In genomic region chr17:56275842-56276480, GRCm38 (mm10) we compare ENCODE assay signal across 8 mouse cellular contexts. TPM values are rescaled to one million over a fixed set of nuclear protein-coding genes. Genes with fewer than 3 reads are reported as not detected.
DNase-seq lines count a peak whose midpoint lies in the region; ATAC-seq and TF ChIP-seq lines count a peak whose summit lies in the region.

No protein-coding gene starts in this region.

- no peak for TF ChIP-seq RAD21 in MEL (IDR thresholded peaks at IDR 0.05; ENCODE audit: low read depth, low read length)

- no peaks in the 10 kb centered on the region for H3K27me3 ChIP-seq in MEL (ENCODE audit: control insufficient read depth in 1 of 2, insufficient read depth in 2 of 2, low read length in 2 of 2)
- no peaks in the 10 kb centered on the region for H3K27me3 ChIP-seq in forebrain, embryonic 16.5 days (replicated peaks; ENCODE audit: control insufficient read depth, insufficient read depth, low read length)
- H3K27me3 ChIP-seq in midbrain, embryonic 12.5 days: no peaks in the 10 kb centered on the region

- peaks cover 0 to 2% of the 10 kb centered on the region in 2 experiments; a peak in 2 of 4 replicates for H3K36me3 ChIP-seq in MEL (ENCODE audit: control insufficient read depth in 1 of 2, insufficient read depth in 2 of 2, low read length in 2 of 2)
- H3K36me3 ChIP-seq in forebrain, embryonic 16.5 days (ENCODE audit: control insufficient read depth, insufficient read depth): no peaks in the 10 kb centered on the region
- H3K36me3 ChIP-seq in midbrain, embryonic 12.5 days: peaks cover under 1% of the 10 kb centered on the region; the same call in 1 of the 2 replicates

- peaks cover 5% of the 10 kb centered on the region for H3K79me2 ChIP-seq in MEL (ENCODE audit: control insufficient read depth, insufficient read depth, low read length, poor library complexity)

- intact Hi-C loops in left cerebral cortex, postnatal 14 days (cut with DNase I): no loop called here

- peak; percentile 8; the same call in 1 of the 2 replicates for ATAC-seq in forebrain, embryonic 16.5 days
- ATAC-seq in midbrain, embryonic 12.5 days (ENCODE audit: low FRiP score, low read depth): 0 out of 2 replicates have a peak, but pooled peaks have one; percentile 4

- H3K4me1 ChIP-seq in MEL (ENCODE audit: control insufficient read depth in 1 of 2, insufficient read depth in 2 of 2, low read length in 2 of 2): peaks cover 3 to 9% of the 10 kb centered on the region in 2 experiments; a peak in 2 of 4 replicates
- peaks cover 11% of the 10 kb centered on the region for H3K4me1 ChIP-seq in forebrain, embryonic 16.5 days (replicated peaks; ENCODE audit: control insufficient read depth, insufficient read depth, low read length)
- peaks cover 18% of the 10 kb centered on the region for H3K4me1 ChIP-seq in midbrain, embryonic 12.5 days

- peak overlapping the region; percentile 61 for H3K27ac ChIP-seq in MEL (ENCODE audit: control insufficient read depth, low read depth, low read length)
- H3K27ac ChIP-seq in forebrain, embryonic 16.5 days (ENCODE audit: low read length): no peak overlapping the region
- H3K27ac ChIP-seq in midbrain, embryonic 12.5 days (replicated peaks): peak overlapping the region; percentile 63

- WGBS in forebrain, embryonic 16.5 days: 29% methylated on average over 5 of the region's 5 CpGs
- 28% methylated on average over 5 of the region's 5 CpGs for WGBS in midbrain, embryonic 12.5 days

- H3K4me3 ChIP-seq in MEL (ENCODE audit: control insufficient read depth in 1 of 2, insufficient read depth in 1 of 2, low read depth in 2 of 2, low read length in 2 of 2): peak overlapping the region; percentile 84 to 86
- H3K4me3 ChIP-seq in forebrain, embryonic 16.5 days (replicated peaks; ENCODE audit: low read length): peak overlapping the region; percentile 54
- peak overlapping the region; percentile 44 for H3K4me3 ChIP-seq in midbrain, embryonic 12.5 days

- peak; percentile 42 for DNase-seq in cerebellum, adult 11-12 months
- no peak for DNase-seq in cerebellum, adult 11 months
- DNase-seq in MEL (ENCODE audit: low read depth, low spot score): peak; percentile 55
- DNase-seq in kidney, adult 8-10 months: peak; percentile 75 to 81
- DNase-seq in frontal cortex, postnatal 10 days (ENCODE audit: low spot score in 2 of 2): no peak
- DNase-seq in left cerebral cortex, postnatal 14 days (ENCODE audit: low spot score in 2 of 2): no peak

- no peaks in the 10 kb centered on the region for H3K9me3 ChIP-seq in MEL (replicated peaks; ENCODE audit: insufficient read depth, low read length)
- H3K9me3 ChIP-seq in forebrain, embryonic 16.5 days (ENCODE audit: control insufficient read depth, low read length): no peaks in the 10 kb centered on the region
- no peaks in the 10 kb centered on the region for H3K9me3 ChIP-seq in midbrain, embryonic 12.5 days

- TF ChIP-seq CTCF in MEL (IDR thresholded peaks at IDR 0.05 in 2 of 3, conservative IDR thresholded peaks at IDR 0.05 in 1 of 3; ENCODE audit: control insufficient read depth in 1 of 3, insufficient read depth in 1 of 3, low read depth in 2 of 3, low read length in 3 of 3, poor library complexity in 1 of 3, severe bottlenecking in 1 of 3): no peak

- TF ChIP-seq EP300 in MEL (IDR thresholded peaks at IDR 0.05; ENCODE audit: low read depth in 1 of 2, low read length in 2 of 2): no peak

- H3K9ac ChIP-seq in MEL (ENCODE audit: control insufficient read depth, low read depth, low read length, poor library complexity, severe bottlenecking): peak overlapping the region; percentile 84
- H3K9ac ChIP-seq in forebrain, embryonic 16.5 days (replicated peaks; ENCODE audit: low read depth, low read length): peak overlapping the region; percentile 73
- peak overlapping the region; percentile 54; the same call in 1 of the 2 replicates for H3K9ac ChIP-seq in midbrain, embryonic 12.5 days (replicated peaks)

- TF ChIP-seq POLR2A in MEL (IDR thresholded peaks at IDR 0.05; ENCODE audit: control insufficient read depth in 1 of 2, insufficient read depth in 1 of 2, low read depth in 1 of 2, low read length in 2 of 2, poor library complexity in 1 of 2): no peak

- H3K4me2 ChIP-seq in forebrain, embryonic 16.5 days (ENCODE audit: low read length): peak overlapping the region; percentile 87
- peak overlapping the region; percentile 64 for H3K4me2 ChIP-seq in midbrain, embryonic 12.5 days (replicated peaks)

TF ChIP-seq in MEL, 35 proteins besides CTCF, POLR2A, EP300 and RAD21:
- TF ChIP-seq TAL1 (IDR thresholded peaks at IDR 0.05; ENCODE audit: low read length) (no peak), USF2 (IDR thresholded peaks at IDR 0.05; ENCODE audit: borderline replicate concordance in 1 of 2, insufficient read depth in 1 of 2, low read depth in 1 of 2, low read length in 2 of 2) (no peak), CHD2 (IDR thresholded peaks at IDR 0.05; ENCODE audit: low read length) (no peak), ZNF384 (IDR thresholded peaks at IDR 0.05; ENCODE audit: low read depth, low read length) (peak; percentile 81), POLR2AphosphoS5 (IDR thresholded peaks at IDR 0.05; ENCODE audit: borderline replicate concordance, low read depth, low read length) (no peak), TBP (IDR thresholded peaks at IDR 0.05; ENCODE audit: low read depth, low read length) (peak; percentile 46; the same call in 1 of the 2 replicates), KAT2A (conservative IDR thresholded peaks at IDR 0.05; ENCODE audit: low read depth, low read length) (no peak), SMC3 (IDR thresholded peaks at IDR 0.05; ENCODE audit: low read depth, low read length) (no peak), ETS1 (IDR thresholded peaks at IDR 0.05; ENCODE audit: low read depth, low read length) (no peak), SIN3A (IDR thresholded peaks at IDR 0.05; ENCODE audit: low read length) (no peak), MYC (IDR thresholded peaks at IDR 0.05; ENCODE audit: low read depth, low read length) (no peak), NRF1 (IDR thresholded peaks at IDR 0.05; ENCODE audit: insufficient read depth, low read depth, low read length, poor library complexity, severe bottlenecking) (0 out of 2 replicates have a peak, but pooled peaks have one; percentile 6), CHD1 (IDR thresholded peaks at IDR 0.05; ENCODE audit: low read depth, low read length) (no peak; the same call in 1 of the 2 replicates), RCOR1 (IDR thresholded peaks at IDR 0.05; ENCODE audit: low read depth, low read length) (no peak), MAZ (IDR thresholded peaks at IDR 0.05; ENCODE audit: low read depth, low read length) (no peak), E2F4 (IDR thresholded peaks at IDR 0.05; ENCODE audit: borderline replicate concordance, low read depth, low read length) (no peak), HCFC1 (IDR thresholded peaks at IDR 0.05; ENCODE audit: low read depth, low read length) (no peak), ZMIZ1 (IDR thresholded peaks at IDR 0.05; ENCODE audit: low read depth, low read length) (no peak), MAX (IDR thresholded peaks at IDR 0.05; ENCODE audit: low read length) (no peak), MAFK (IDR thresholded peaks at IDR 0.05; ENCODE audit: borderline replicate concordance, low read depth, low read length) (no peak)

RNA-seq across cellular contexts. Expression of gene Ticam1, which starts 0.6 kb away (rescaled TPM):
- 3.5 and 4.6 TPM in 2 replicates for total RNA-seq in MEL (2012; rRNA removed)
- polyA plus RNA-seq in MEL (2012; ENCODE audit: insufficient read depth in 1 of 2, insufficient read length in 2 of 2, low read depth in 1 of 2, low replicate concordance in 2 of 2, missing spikeins in 1 of 2): 1 to 10 TPM in 1 of 2 experiments, not detected in 1; 8.7 TPM
- 1.6 and 1.9 TPM in 2 replicates for polyA plus RNA-seq in forebrain, embryonic 16.5 days (2015; fragmentation: Nextera tagmentation; extraction: Ambion mirVana)
- 1.7 TPM in 2 replicates for polyA plus RNA-seq in midbrain, embryonic 12.5 days (2016; fragmentation: Nextera tagmentation; extraction: Ambion mirVana)
- total RNA-seq in left cerebral cortex, postnatal 14 days (2021): 1 to 10 TPM; 5.5 to 5.9 TPM

RNA-seq across cellular contexts. Expression of gene Plin3, which starts 16.7 kb away (rescaled TPM):
- 6.6 and 7.6 TPM in 2 replicates for total RNA-seq in MEL (2012; rRNA removed)
- 10 to 100 TPM in 1 of 2 experiments, not detected in 1; 13.1 TPM for polyA plus RNA-seq in MEL (2012; ENCODE audit: insufficient read depth in 1 of 2, insufficient read length in 2 of 2, low read depth in 1 of 2, low replicate concordance in 2 of 2, missing spikeins in 1 of 2)
- polyA plus RNA-seq in forebrain, embryonic 16.5 days (2015; fragmentation: Nextera tagmentation; extraction: Ambion mirVana): 9.3 and 12.6 TPM in 2 replicates
- 28.9 and 29.0 TPM in 2 replicates for polyA plus RNA-seq in midbrain, embryonic 12.5 days (2016; fragmentation: Nextera tagmentation; extraction: Ambion mirVana)
- total RNA-seq in left cerebral cortex, postnatal 14 days (2021): 1 to 10 TPM; 4.8 TPM

RNA-seq across cellular contexts. Expression of gene Fem1a, which starts 19.4 kb away (rescaled TPM):
- total RNA-seq in MEL (2012; rRNA removed): 16.2 and 21.5 TPM in 2 replicates
- 10 to 100 TPM in 1 of 2 experiments, not detected in 1; 17.1 TPM for polyA plus RNA-seq in MEL (2012; ENCODE audit: insufficient read depth in 1 of 2, insufficient read length in 2 of 2, low read depth in 1 of 2, low replicate concordance in 2 of 2, missing spikeins in 1 of 2)
- 23.4 and 24.5 TPM in 2 replicates for polyA plus RNA-seq in forebrain, embryonic 16.5 days (2015; fragmentation: Nextera tagmentation; extraction: Ambion mirVana)
- 17.9 and 18.6 TPM in 2 replicates for polyA plus RNA-seq in midbrain, embryonic 12.5 days (2016; fragmentation: Nextera tagmentation; extraction: Ambion mirVana)
- total RNA-seq in left cerebral cortex, postnatal 14 days (2021): 10 to 100 TPM; 39.1 to 41.0 TPM

RNA-seq across cellular contexts. Expression of gene Arrdc5, which starts 24.1 kb away (rescaled TPM):
- not detected in 2 replicates for total RNA-seq in MEL (2012; rRNA removed)
- not detected for polyA plus RNA-seq in MEL (2012; ENCODE audit: insufficient read depth in 1 of 2, insufficient read length in 2 of 2, low read depth in 1 of 2, low replicate concordance in 2 of 2, missing spikeins in 1 of 2)
- not detected in 2 replicates for polyA plus RNA-seq in forebrain, embryonic 16.5 days (2015; fragmentation: Nextera tagmentation; extraction: Ambion mirVana)
- polyA plus RNA-seq in midbrain, embryonic 12.5 days (2016; fragmentation: Nextera tagmentation; extraction: Ambion mirVana): not detected in 2 replicates
- not detected for total RNA-seq in left cerebral cortex, postnatal 14 days (2021)

RNA-seq across cellular contexts. Expression of gene Uhrf1, which starts 27.2 kb away (rescaled TPM):
- 185 and 201 TPM in 2 replicates for total RNA-seq in MEL (2012; rRNA removed)
- polyA plus RNA-seq in MEL (2012; ENCODE audit: insufficient read depth in 1 of 2, insufficient read length in 2 of 2, low read depth in 1 of 2, low replicate concordance in 2 of 2, missing spikeins in 1 of 2): 100 to 1,000 TPM; 115 to 133 TPM
- 48.1 and 52.2 TPM in 2 replicates for polyA plus RNA-seq in forebrain, embryonic 16.5 days (2015; fragmentation: Nextera tagmentation; extraction: Ambion mirVana)
- polyA plus RNA-seq in midbrain, embryonic 12.5 days (2016; fragmentation: Nextera tagmentation; extraction: Ambion mirVana): 161 and 166 TPM in 2 replicates
- total RNA-seq in left cerebral cortex, postnatal 14 days (2021): 1 to 10 TPM; 2.1 to 2.8 TPM

Comparison
In these comparisons a context has a peak if more than half of its experiments do, and no peak if none do; other contexts are left out.
1. DNase-seq: peak in cerebellum, adult 11-12 months (single experiment), MEL (single experiment) and kidney, adult 8-10 months (2 of 2); none in cerebellum, adult 11 months (single experiment), frontal cortex, postnatal 10 days (0 of 2) and left cerebral cortex, postnatal 14 days (0 of 2).
2. Peak in every context shown above with its lines, with median percentiles within 50 percentile points of each other: H3K4me3 ChIP-seq and H3K9ac ChIP-seq.